Mouse (Mus musculus) G1E (cell line): ENCODE results near the gene Kat6b.

Experiments used
- CTCF ChIP-seq: IDR thresholded peaks from 2 replicates; pipeline ENCODE4 v1.5.1; 2012; ENCODE audit warnings: low read depth, low read length, inconsistent platforms, mixed read lengths
- GATA1 ChIP-seq: IDR thresholded peaks from 2 replicates; pipeline ENCODE4 v1.6.1; 2012; ENCODE audit warnings: borderline replicate concordance, low read length, inconsistent platforms, mixed read lengths
- TAL1 ChIP-seq: conservative IDR thresholded peaks from 2 replicates; pipeline ENCODE4 v1.6.1; 2012; ENCODE audit warnings: low read depth, low read length, inconsistent platforms, mixed read lengths

DNA sequence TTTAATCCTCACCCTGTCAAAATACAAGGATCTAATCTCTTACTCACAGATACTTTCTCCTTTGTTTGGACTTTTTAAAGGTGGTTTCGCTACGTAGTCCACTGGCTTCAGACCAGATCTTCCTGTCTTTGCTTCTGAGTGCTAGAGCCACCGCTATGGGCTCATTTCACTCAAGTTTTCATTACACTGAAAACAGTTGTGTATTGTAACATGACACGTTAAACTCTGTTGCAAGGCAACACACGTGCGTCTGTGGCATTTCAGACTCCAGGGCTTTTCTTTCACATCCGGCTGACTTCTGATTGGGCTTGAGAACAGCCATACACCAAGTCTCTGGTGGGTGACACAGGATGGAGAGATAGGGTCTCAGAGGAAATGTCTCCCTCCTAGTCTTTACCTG is 66.1 kb downstream of the Kat6b start:
- TF ChIP-seq CTCF (no peak), GATA1 (no peak), TAL1 (no peak)
